Mouse (Mus musculus) cerebral cortex, adult 2 months (tissue): Measurements from ENCODE around the gene Arf3.

ENCODE experiments used
- WGBS: fragments of 180-500 bp; shearing (Covaris S2); methylation state at CpG from one replicate; pipeline ENCODE4 v1.1.7; 2018; 5-methylcytosine and 5-hydroxymethylcytosine counted together

Arf3 gene

DNA sequence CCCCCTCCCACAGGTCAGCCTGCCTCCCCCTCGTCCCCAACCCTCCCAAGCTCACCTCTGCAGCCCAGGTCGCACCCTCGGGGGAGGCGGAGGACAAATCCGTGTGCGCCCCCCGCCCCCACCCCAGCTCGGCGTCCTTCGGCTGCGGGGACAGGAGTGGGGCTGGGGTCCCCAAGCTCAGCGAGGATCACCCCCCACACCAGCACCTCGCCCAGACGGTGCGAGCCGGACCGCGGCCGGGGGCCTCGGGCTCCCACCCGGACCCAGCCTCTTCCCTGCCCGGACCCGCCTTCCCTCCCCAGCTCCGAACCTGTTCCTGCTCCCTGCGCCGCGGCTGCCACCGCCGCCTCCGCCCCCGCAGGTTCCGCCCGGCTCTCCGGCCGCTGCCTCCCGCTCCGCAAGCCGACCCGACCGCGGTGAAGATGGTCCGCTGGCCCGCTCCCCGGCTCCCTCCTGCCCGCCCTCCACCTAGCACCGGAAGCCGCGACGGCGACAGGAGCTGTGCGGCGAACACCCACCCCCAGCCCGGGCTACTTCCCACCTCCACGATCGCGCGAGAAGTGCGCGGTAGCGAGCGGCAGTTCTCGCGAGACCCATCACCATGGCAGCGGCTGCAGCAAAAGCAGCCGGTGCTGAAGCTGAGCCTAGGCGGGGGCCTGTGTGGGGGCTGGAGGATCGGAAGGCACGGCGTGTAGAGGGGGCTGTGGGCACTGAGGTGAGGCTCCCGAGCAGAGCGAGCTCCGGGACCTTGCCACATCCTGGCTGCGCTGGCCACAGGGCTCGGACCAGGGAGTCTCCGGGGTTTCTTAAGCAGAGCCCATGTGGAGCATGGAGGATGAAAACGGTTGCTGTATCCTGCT, at the start of gene Arf3:
Arf3 (minus strand) TSS at position 545 of the 860 bp plus-strand sequence.
- 1% methylated on average over 74 of the region's 76 CpGs for WGBS

DNA sequence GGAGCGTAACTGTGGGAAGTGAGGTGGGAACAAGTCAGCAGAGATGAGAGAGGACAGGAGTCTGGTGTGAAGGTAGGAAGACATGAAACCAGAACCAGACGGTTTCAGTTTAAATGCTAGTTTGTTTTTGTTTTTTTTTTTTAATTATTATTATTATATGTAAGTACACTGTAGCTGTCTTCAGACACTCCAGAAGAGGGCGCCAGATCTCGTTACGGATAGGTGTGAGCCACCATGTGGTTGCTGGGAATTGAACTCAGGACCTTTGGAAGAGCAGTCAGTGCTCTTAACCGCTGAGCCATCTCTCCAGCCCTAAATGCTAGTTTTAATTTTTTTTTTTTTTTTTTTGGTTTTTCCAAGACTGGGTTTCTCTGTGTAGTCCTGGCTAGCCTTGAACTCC, 47.2 kb upstream of the Arf3 start:
- 66% methylated on average over 6 of the region's 6 CpGs for WGBS

DNA sequence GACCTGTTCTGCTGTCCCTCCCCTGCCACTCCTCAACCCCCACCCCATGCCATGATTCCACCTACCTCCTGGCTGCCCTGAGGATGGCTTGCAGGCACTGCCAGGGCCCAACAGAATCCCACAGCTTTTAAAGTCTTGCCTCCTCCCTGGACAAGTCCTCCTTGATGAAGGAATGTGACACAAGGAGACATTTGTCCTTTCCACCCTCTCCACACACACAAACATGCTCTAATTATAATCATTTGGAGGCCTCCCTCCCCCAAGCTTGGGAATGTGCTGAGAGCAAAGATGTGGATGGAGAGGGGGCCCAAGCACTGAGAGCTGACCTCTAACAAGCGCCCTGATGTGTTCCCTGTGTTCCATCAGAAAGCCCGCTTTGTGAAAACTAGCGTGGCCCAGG, 46.4 kb upstream of the Arf3 start, which contains the start of gene Ddn:
Ddn (minus strand) TSS at position 101 of the 400 bp plus-strand sequence.
- WGBS = 58% methylated on average over 3 of the region's 3 CpGs

- 7% methylated on average over 6 of the region's 6 CpGs for WGBS
Measured at GRCm38 (mm10) chr15:98808651-98809134, 45.7 kb upstream of the Arf3 start.

- 2% methylated on average over 34 of the region's 34 CpGs for WGBS
Measured at GRCm38 (mm10) chr15:98807895-98808650, 45.1 kb upstream of the Arf3 start.

- WGBS = 4% methylated on average over 58 of the region's 58 CpGs
Measured at GRCm38 (mm10) chr15:98806809-98807770, 44.1 kb upstream of the Arf3 start.

DNA sequence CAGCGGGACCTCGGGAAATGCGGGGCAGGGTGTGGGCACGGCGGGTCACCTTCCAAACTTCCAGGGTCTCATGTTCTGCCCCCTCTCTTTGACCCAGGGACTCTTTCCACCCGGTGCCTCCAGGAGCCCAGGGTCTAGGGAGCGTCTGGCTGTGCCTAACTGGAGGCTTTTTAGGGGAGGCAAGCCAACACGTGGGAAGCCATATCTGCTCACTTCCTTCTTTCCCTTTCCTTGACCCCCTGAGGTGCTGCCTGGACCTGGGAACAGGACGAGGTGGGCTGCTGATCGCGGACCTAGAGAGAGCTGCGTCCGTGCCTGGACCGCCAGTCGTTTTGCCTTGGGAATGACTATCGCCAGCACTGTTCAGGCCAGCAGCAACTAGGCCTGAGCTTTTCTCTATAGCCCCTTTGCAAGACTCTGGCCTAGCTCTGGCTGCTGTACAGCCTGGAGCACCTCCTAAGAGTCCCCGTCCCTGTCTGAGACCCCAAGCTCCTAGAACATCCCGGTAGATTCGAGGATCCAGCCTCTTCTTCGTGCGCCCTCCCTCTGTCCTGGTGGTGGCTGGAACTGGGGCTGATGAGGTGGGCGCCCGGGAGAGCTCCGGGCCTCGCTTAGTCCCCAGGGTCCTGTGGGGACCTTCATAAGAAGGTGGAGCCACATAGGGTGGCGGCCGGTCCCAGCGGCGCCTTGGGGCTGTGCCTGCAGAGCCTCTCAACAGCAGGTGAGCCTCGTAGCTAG, 43.2 kb upstream of the Arf3 start:
- 19% methylated on average over 30 of the region's 30 CpGs for WGBS

DNA sequence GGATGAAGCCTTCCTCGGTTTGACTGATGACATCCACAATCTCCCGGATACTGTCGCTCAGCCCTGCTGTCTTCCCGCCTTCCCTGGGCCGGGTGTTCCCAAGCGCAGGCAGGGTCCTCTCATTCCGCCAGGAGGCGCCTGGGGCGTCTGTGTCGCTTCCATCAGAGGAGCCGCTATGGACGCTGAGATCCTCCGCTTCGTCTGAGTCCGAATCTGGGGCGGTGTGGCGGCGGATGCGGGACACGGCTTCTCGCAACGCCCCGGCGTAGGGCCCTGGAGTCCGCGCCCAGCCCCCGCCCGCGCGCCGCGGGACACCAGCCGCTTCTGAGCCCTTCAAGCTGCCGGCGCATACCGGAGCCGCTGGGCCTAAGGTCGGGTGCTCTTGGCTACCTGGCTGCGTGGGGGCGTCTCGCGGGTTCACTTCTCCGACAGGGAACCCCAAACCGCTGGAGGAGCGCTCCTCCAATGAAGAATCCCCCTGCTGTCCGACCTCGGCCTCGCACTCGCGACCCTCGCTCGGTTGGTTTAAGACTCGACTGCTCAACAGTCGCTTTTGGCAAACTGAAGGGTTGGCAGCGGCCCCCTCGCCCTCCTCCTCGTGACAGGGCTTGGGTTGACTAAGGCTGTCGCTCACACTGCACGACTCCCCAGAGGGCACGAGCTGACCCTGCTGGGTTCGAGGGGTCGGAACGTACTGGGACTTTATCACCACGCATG, 42.5 kb upstream of the Arf3 start:
- WGBS = 2% methylated on average over 64 of the region's 64 CpGs

DNA sequence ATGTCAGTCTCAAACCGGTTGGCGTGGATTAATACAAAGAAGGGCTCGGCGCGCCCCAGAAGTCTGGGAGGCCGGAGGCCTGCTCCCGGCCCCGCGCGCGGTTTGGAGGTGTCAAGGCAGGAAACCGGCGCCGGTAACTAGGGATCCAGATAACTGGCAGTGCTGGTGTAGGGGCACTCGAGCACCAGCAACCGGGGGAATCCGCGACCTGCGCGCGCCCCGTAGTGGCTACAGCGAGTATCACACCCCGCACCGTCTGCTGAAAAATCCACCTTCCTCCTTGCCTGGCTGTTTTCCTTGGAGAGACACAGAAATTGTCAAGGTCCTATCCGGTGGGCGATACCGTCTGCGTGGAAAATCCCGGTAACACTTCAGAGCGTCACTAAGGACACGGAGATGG, 41.0 kb upstream of the Arf3 start:
- WGBS = 2% methylated on average over 32 of the region's 32 CpGs

GRCm38 (mm10) chr15:98802926-98803325, 39.9 kb upstream of the Arf3 start:
- 35% methylated on average over 8 of the region's 8 CpGs for whole genome bisulfite sequencing

DNA sequence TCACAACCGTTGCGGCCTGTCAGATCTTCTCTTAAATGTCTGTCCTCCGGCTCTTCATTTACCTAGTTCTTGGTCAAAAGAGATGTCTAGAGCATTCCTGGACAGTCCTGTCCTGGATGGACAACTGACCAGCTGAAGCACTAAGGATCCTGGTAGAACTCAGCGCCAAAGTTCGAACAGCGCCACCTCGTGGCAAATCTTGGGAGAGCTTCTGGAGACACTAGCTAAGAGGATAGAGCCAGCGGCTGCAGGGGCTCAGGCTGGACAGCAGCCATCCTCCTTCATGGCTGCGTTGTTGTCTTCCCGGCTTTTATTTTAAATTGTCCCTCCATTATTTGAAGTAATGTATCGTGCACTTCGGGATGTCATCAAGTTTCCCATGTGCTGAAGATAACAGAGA, 36.4 kb upstream of the Arf3 start:
- 12% methylated on average over 12 of the region's 12 CpGs for WGBS

- WGBS = 66% methylated on average over 3 of the region's 3 CpGs
Measured at GRCm38 (mm10) chr15:98798903-98799302, 35.9 kb upstream of the Arf3 start.

DNA sequence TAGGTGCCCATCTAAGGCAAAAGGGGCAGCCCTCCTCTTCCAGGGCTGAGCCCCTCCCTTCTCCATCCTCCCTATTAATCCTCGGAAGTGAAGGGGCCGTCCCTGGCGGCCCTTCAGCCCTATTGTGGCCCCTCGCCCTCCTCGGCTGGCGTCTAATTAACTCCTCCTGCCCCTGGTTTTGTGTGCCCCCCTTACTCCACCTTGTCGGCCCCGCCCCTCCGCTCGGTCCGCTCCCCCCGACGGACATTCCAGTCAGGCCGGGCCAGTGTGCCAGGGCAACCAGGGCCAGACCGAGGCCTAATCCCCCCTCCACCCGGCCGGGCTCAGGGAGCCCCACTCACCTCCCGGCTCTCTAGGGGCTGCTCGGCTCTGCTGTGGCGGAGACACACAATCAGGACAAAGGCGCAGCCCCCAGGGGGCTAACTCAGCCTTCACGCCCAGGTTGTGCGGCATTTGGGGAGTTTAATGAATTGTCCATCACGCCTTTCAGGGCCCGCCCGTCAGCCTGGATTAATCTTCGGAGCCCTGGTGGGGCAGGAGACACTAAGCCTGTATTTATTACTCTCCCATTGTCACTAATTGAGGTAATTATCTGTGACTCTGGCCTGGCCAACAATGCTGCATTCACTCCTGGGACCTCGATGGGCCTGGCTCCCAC, 35.0 kb upstream of the Arf3 start:
- WGBS = 19% methylated on average over 28 of the region's 28 CpGs

DNA sequence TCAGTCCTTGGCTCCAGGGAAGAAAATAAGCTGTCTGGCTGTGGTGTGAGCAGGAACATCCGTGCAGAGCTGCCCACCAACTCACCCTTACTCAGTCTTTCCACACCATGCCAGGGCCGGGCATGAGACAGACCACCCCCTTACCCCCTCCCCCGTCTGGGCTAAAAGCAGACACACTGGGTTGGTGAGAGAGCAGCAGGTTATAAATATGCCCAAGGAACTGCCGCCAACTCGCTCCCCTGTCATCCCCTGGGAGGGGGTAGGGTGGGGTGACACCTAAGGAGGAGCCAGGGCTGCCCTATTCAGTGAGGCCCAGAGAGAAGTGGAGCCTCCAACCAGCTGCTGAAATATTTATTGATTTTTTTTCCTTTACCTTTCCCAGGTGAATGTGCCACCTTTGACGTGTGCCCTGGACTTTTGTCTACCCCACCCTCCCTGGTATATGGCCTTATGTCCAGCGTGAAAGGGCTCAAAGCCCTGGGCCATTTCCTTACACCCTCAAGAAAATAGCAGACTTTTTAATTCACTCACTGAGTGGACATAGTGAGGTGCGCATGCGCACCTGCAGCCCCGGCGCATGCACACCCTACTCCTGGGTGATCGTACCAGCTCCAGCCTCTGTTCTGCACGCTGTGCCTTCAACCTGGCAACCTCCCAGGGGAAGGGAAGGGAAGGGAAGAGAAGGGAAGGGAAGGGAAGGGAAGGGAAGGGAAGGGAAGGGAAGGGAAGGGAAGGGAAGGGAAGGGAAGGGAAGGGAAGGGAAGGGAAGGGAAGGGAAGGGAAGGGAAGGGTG, 34.0 kb upstream of the Arf3 start:
- 6% methylated on average over 13 of the region's 13 CpGs for WGBS

DNA sequence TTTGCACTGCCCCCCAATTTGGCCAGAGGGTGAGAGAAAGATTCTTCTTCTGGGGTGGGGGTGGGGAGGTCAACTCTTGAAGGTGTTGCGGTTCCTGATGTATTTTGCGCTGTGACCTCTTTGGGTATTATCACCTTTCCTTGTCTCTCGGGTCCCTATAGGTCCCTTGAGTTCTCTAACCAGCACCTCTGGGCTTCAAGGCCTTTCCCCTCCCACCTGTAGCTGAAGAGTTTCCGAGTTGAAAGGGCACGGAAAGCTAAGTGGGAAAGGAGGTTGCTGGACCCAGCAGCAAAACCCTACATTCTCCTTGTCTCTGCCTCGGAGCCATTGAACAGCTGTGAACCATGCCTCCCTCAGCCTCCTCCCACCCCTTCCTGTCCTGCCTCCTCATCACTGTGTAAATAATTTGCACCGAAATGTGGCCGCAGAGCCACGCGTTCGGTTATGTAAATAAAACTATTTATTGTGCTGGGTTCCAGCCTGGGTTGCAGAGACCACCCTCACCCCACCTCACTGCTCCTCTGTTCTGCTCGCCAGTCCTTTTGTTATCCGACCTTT, 30.2 kb upstream of the Arf3 start:
- WGBS = 13% methylated on average over 13 of the region's 13 CpGs

DNA sequence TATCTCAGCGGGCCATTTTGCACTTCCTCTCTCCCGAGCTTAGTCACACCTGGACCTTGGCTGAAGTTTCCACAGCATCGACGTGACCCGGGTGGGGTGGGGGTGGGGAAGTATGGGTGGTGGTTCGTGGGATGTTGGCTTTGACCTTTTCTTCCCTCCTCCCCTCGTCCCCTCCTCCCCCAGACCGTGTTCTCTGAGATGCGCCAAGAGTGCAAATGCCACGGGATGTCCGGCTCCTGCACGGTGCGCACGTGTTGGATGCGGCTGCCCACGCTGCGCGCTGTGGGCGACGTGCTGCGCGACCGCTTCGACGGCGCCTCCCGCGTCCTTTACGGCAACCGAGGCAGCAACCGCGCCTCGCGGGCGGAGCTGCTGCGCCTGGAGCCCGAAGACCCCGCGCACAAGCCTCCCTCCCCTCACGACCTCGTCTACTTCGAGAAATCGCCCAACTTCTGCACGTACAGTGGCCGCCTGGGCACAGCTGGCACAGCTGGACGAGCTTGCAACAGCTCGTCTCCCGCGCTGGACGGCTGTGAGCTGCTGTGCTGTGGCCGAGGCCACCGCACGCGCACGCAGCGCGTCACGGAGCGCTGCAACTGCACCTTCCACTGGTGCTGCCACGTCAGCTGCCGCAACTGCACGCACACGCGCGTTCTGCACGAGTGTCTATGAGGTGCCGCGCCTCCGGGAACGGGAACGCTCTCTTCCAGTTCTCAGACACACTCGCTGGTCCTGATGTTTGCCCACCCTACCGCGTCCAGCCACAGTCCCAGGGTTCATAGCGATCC, 29.4 kb upstream of the Arf3 start:
- WGBS = 2% methylated on average over 75 of the region's 75 CpGs

- WGBS = 2% methylated on average over 23 of the region's 23 CpGs
Measured at GRCm38 (mm10) chr15:98791771-98792170, 28.8 kb upstream of the Arf3 start.

- WGBS = 2% methylated on average over 12 of the region's 12 CpGs
Measured at GRCm38 (mm10) chr15:98791221-98791620, 28.2 kb upstream of the Arf3 start.
